Mouse (Mus musculus) neural tube, embryonic 11.5 days (tissue): ENCODE results near the gene Atp2a2. TPM values are rescaled to one million over a fixed set of nuclear protein-coding genes. Genes with fewer than 3 reads are reported as not detected.

Experiments used
- ATAC-seq: fragments of 200-750 bp; cut with Nextera tagmentation; 2 replicates; pipeline ENCODE4 v1.8.0; 2017; ENCODE audit warnings: moderate number of reproducible peaks, mild to moderate bottlenecking, moderate TSS enrichment, moderate library complexity; ENCODE audit not compliant: insufficient read depth, low FRiP score, low TSS enrichment
- DNase-seq: peaks from one replicate; pipeline ENCODE4 v3.0.0-alpha.2; 2015; ENCODE audit warnings: low spot score
- H3K27ac ChIP-seq: fragments of 300-500 bp; sonication (generic); 2 replicates; pipeline ENCODE4 v1.5.1; 2014; ENCODE audit warnings: low read depth, mild to moderate bottlenecking, low read length
- H3K27me3 ChIP-seq: fragments of 300-500 bp; sonication (generic); 2 replicates; pipeline ENCODE4 v1.6.1; 2014; ENCODE audit warnings: mild to moderate bottlenecking, low read length, mixed read lengths; ENCODE audit not compliant: control insufficient read depth, insufficient read depth
- H3K36me3 ChIP-seq: fragments of 300-500 bp; sonication (generic); 2 replicates; pipeline ENCODE4 v1.6.1; 2014; ENCODE audit warnings: mild to moderate bottlenecking, low read length, moderate library complexity, mixed read lengths; ENCODE audit not compliant: control insufficient read depth, insufficient read depth
- H3K4me1 ChIP-seq: fragments of 300-500 bp; sonication (generic); 2 replicates; pipeline ENCODE4 v1.6.1; 2014; ENCODE audit warnings: low read length, mixed read lengths; ENCODE audit not compliant: control insufficient read depth, insufficient read depth
- H3K4me2 ChIP-seq: fragments of 300-500 bp; sonication (generic); 2 replicates; pipeline ENCODE4 v1.6.1; 2014; ENCODE audit warnings: low read depth, mild to moderate bottlenecking, moderate library complexity
- H3K4me3 ChIP-seq: fragments of 300-500 bp; sonication (generic); 2 replicates; pipeline ENCODE4 v1.5.1; 2014; ENCODE audit warnings: low read depth, low read length
- H3K9ac ChIP-seq: fragments of 300-500 bp; sonication (generic); 2 replicates; pipeline ENCODE4 v1.6.1; 2014; ENCODE audit warnings: mild to moderate bottlenecking, low read length
- H3K9me3 ChIP-seq: fragments of 300-500 bp; sonication (generic); 2 replicates; pipeline ENCODE4 v1.6.1; 2016; ENCODE audit warnings: low read length; ENCODE audit not compliant: control insufficient read depth
- WGBS: fragments of 180-500 bp; shearing (Covaris S2); extraction: QIAGEN DNeasy Blood & Tissue Kit; methylation state at CpG from one replicate; pipeline ENCODE4 v1.1.7; 2014; 5-methylcytosine and 5-hydroxymethylcytosine counted together
- polyA plus RNA-seq: library from polyadenylated mRNA; unstranded; fragments of >200 nt; fragmentation: Nextera tagmentation; extraction: Ambion mirVana; gene quantifications from 2 replicates; pipeline ENCODE4 v1.2.1, GENCODE M21; 2014

The Atp2a2 gene
- polyA plus RNA-seq, 1 experiment from 2014 or later: 52.0 TPM

- Histone ChIP-seq H3K4me1 (peaks cover 19% of the 10 kb centered on the region), H3K27ac (no peak overlapping the region), H3K4me2 (no peak overlapping the region), H3K27me3 (no peaks in the 10 kb centered on the region), H3K36me3 (no peaks in the 10 kb centered on the region), H3K9ac (no peak overlapping the region), H3K4me3 (no peak overlapping the region), H3K9me3 (no peaks in the 10 kb centered on the region)
- ATAC-seq (no peak), DNase-seq (no peak)
- WGBS: 43% methylated on average over 8 of the region's 8 CpGs
Observed at GRCm38 (mm10) chr5:122514127-122514521, 12.1 kb upstream of the Atp2a2 start.

- 53% methylated on average over 20 of the region's 23 CpGs for WGBS
- no peaks in the 10 kb centered on the region for H3K27me3 ChIP-seq
- DNase-seq (no peak), ATAC-seq (no peak)
- H3K27ac ChIP-seq: no peak overlapping the region
- H3K36me3 ChIP-seq: no peaks in the 10 kb centered on the region
- no peak overlapping the region for H3K4me2 ChIP-seq
- no peaks in the 10 kb centered on the region for H3K9me3 ChIP-seq
- H3K4me1 ChIP-seq: peaks cover 16% of the 10 kb centered on the region
- no peak overlapping the region for H3K9ac ChIP-seq
- no peak overlapping the region for H3K4me3 ChIP-seq
Observed at GRCm38 (mm10) chr5:122513421-122514126, 11.5 kb upstream of the Atp2a2 start.

GRCm38 (mm10) chr5:122512011-122512410 is 10.0 kb upstream of the Atp2a2 start:
- 81% methylated on average over 6 of the region's 6 CpGs for WGBS
- no peak overlapping the region for H3K9ac ChIP-seq
- H3K4me2 ChIP-seq: no peak overlapping the region
- H3K27ac ChIP-seq: no peak overlapping the region
- no peaks in the 10 kb centered on the region for H3K36me3 ChIP-seq
- no peaks in the 10 kb centered on the region for H3K9me3 ChIP-seq
- peaks cover 6% of the 10 kb centered on the region; the same call in 1 of the 2 replicates for H3K4me1 ChIP-seq
- H3K27me3 ChIP-seq: no peaks in the 10 kb centered on the region
- DNase-seq (no peak), ATAC-seq (no peak)
- no peak overlapping the region for H3K4me3 ChIP-seq

GRCm38 (mm10) chr5:122511405-122511804 is 9.4 kb upstream of the Atp2a2 start:
- no peaks in the 10 kb centered on the region for H3K36me3 ChIP-seq

GRCm38 (mm10) chr5:122510651-122511157 is 8.7 kb upstream of the Atp2a2 start:
- ATAC-seq (no peak), DNase-seq (peak; percentile 5)
- Histone ChIP-seq H3K9me3 (no peaks in the 10 kb centered on the region), H3K9ac (no peak overlapping the region), H3K4me2 (no peak overlapping the region), H3K27me3 (no peaks in the 10 kb centered on the region), H3K4me1 (peaks cover 6% of the 10 kb centered on the region; the same call in 1 of the 2 replicates), H3K27ac (no peak overlapping the region), H3K36me3 (no peaks in the 10 kb centered on the region), H3K4me3 (no peak overlapping the region)
- WGBS: 69% methylated on average over 17 of the region's 17 CpGs

More at GRCm38 (mm10) chr5:122511405-122511804, 9.4 kb upstream of the Atp2a2 start:
- Histone ChIP-seq H3K4me2 (no peak overlapping the region), H3K4me1 (peaks cover 6% of the 10 kb centered on the region; the same call in 1 of the 2 replicates), H3K9me3 (no peaks in the 10 kb centered on the region), H3K27ac (no peak overlapping the region), H3K9ac (no peak overlapping the region), H3K4me3 (no peak overlapping the region), H3K27me3 (no peaks in the 10 kb centered on the region)
- DNase-seq: no peak
- 79% methylated on average over 9 of the region's 9 CpGs for WGBS
- ATAC-seq: no peak

GRCm38 (mm10) chr5:122509608-122510007 is 7.6 kb upstream of the Atp2a2 start:
- Histone ChIP-seq H3K4me3 (no peak overlapping the region), H3K27me3 (no peaks in the 10 kb centered on the region), H3K27ac (no peak overlapping the region), H3K9ac (no peak overlapping the region), H3K4me1 (peaks cover 6% of the 10 kb centered on the region; the same call in 1 of the 2 replicates), H3K36me3 (no peaks in the 10 kb centered on the region), H3K9me3 (no peaks in the 10 kb centered on the region), H3K4me2 (no peak overlapping the region)
- ATAC-seq: no peak
- DNase-seq: no peak
- 43% methylated on average over 7 of the region's 7 CpGs for WGBS

GRCm38 (mm10) chr5:122508861-122509306 is 6.9 kb upstream of the Atp2a2 start:
- H3K4me1 ChIP-seq: peaks cover 5% of the 10 kb centered on the region; the same call in 1 of the 2 replicates
- no peaks in the 10 kb centered on the region for H3K36me3 ChIP-seq
- 87% methylated on average over 11 of the region's 11 CpGs for WGBS
- H3K27ac ChIP-seq: no peak overlapping the region
- H3K4me3 ChIP-seq: no peak overlapping the region
- ATAC-seq: no peak
- no peak overlapping the region for H3K9ac ChIP-seq
- DNase-seq: no peak
- no peak overlapping the region for H3K4me2 ChIP-seq
- no peaks in the 10 kb centered on the region for H3K9me3 ChIP-seq
- H3K27me3 ChIP-seq: no peaks in the 10 kb centered on the region

GRCm38 (mm10) chr5:122507396-122507795 is 5.4 kb upstream of the Atp2a2 start:
- Histone ChIP-seq H3K4me3 (no peak overlapping the region), H3K9ac (no peak overlapping the region), H3K36me3 (no peaks in the 10 kb centered on the region), H3K4me1 (no peaks in the 10 kb centered on the region), H3K4me2 (no peak overlapping the region), H3K27ac (no peak overlapping the region), H3K9me3 (no peaks in the 10 kb centered on the region), H3K27me3 (no peaks in the 10 kb centered on the region)
- no peak for ATAC-seq
- no peak for DNase-seq

- 84% methylated on average over 3 of the region's 3 CpGs for WGBS
- DNase-seq (no peak), ATAC-seq (no peak)
- H3K4me3 ChIP-seq: no peak overlapping the region
- H3K27ac ChIP-seq: no peak overlapping the region
- no peaks in the 10 kb centered on the region for H3K27me3 ChIP-seq
- H3K4me1 ChIP-seq: no peaks in the 10 kb centered on the region
- no peaks in the 10 kb centered on the region for H3K9me3 ChIP-seq
- no peak overlapping the region for H3K9ac ChIP-seq
- no peak overlapping the region for H3K4me2 ChIP-seq
- H3K36me3 ChIP-seq: no peaks in the 10 kb centered on the region
Observed at GRCm38 (mm10) chr5:122506462-122506861, 4.4 kb upstream of the Atp2a2 start.
